Mouse (Mus musculus) B cell, adult (primary cell): ENCODE results near the gene Timeless. TPM values are rescaled to one million over a fixed set of nuclear protein-coding genes. Genes with fewer than 3 reads are reported as not detected.

Source experiments
- total RNA-seq: library from RNA; stranded (reverse); gene quantifications from 4 replicates; pipeline ENCODE4 v1.2.4, GENCODE M21; 2023; ENCODE audit not compliant: inconsistent age

Gene Timeless
- total RNA-seq: 11.7 to 20.7 TPM (median 15.9 TPM) in 4 replicates

GRCm38 (mm10) chr10:128231697-128232419, at the start of gene Timeless:
Gene Timeless (plus strand): TSS chr10:128232065.

GRCm38 (mm10) chr10:128194024-128194550, 37.8 kb upstream of the Timeless start, which contains the start of gene Gls2:
Gene Gls2 (plus strand): TSS chr10:128194457.

GRCm38 (mm10) chr10:128211390-128212108, 20.3 kb upstream of the Timeless start, which contains the start of gene Spryd4:
Gene Spryd4 (minus strand): TSS chr10:128211807.

GRCm38 (mm10) chr10:128225538-128225937, 6.3 kb upstream of the Timeless start, which contains the start of gene Mip:
Gene Mip (plus strand): TSS chr10:128225838.

GRCm38 (mm10) chr10:128253677-128254255, 21.9 kb downstream of the Timeless start, which contains the start of gene Apon:
Gene Apon (plus strand): TSS chr10:128254096.

GRCm38 (mm10) chr10:128268371-128268770, 36.5 kb downstream of the Timeless start, which contains the start of gene Apof:
Gene Apof (plus strand): TSS chr10:128268671.

GRCm38 (mm10) chr10:128270287-128270841, 38.5 kb downstream of the Timeless start, which contains the start of gene Stat2:
Gene Stat2 (plus strand): TSS chr10:128270559.

GRCm38 (mm10) chr10:128298702-128299171, 66.9 kb downstream of the Timeless start, which contains the start of gene Il23a:
Gene Il23a (minus strand): TSS chr10:128298752.

Other genes starting within 250 kb of the Timeless start
- gene Hsd17b6, start 224.5 kb upstream of the Timeless start, total RNA-seq: not detected in 4 replicates
- gene Prim1, start 216.9 kb upstream of the Timeless start, total RNA-seq: 14.7 to 17.6 TPM (median 16.0 TPM) in 4 replicates
- gene Naca, start 196.5 kb upstream of the Timeless start, total RNA-seq: 579 to 612 TPM (median 595 TPM) in 4 replicates
- 125 to 138 TPM (median 132 TPM) in 4 replicates for gene Ptges3, start 173.1 kb upstream of the Timeless start, total RNA-seq
- gene Atp5b, start 148.8 kb upstream of the Timeless start, total RNA-seq: 578 to 690 TPM (median 600 TPM) in 4 replicates
- gene Baz2a, start 140.5 kb upstream of the Timeless start, total RNA-seq: 114 to 132 TPM (median 129 TPM) in 4 replicates
- gene Rbms2, start 51.8 kb upstream of the Timeless start, total RNA-seq: 46.0 to 52.1 TPM (median 47.1 TPM) in 4 replicates
- not detected in 4 replicates for gene Gls2, start 37.6 kb upstream of the Timeless start, total RNA-seq
- gene Spryd4, start 20.3 kb upstream of the Timeless start, total RNA-seq: 12.9 to 16.0 TPM (median 15.8 TPM) in 4 replicates
- gene Mip, start 6.2 kb upstream of the Timeless start, total RNA-seq: not detected in 4 replicates
- 0.48 TPM in 1 of 4 replicates, not detected in the others for gene Apon, start 22.0 kb downstream of the Timeless start, total RNA-seq
- gene Apof, start 36.6 kb downstream of the Timeless start, total RNA-seq: 0.54 to 2.0 TPM (median 0.83 TPM) in 4 replicates
- 109 to 134 TPM (median 120 TPM) in 4 replicates for gene Stat2, start 38.5 kb downstream of the Timeless start, total RNA-seq
- 0.30 TPM in 1 of 4 replicates, not detected in the others for gene Il23a, start 66.7 kb downstream of the Timeless start, total RNA-seq
- gene Pan2, start 71.3 kb downstream of the Timeless start, total RNA-seq: 57.7 to 65.1 TPM (median 61.2 TPM) in 4 replicates
- gene Cnpy2, start 90.4 kb downstream of the Timeless start, total RNA-seq: 19.3 to 27.7 TPM (median 21.7 TPM) in 4 replicates
- gene Cs, start 105.7 kb downstream of the Timeless start, total RNA-seq: 105 to 106 TPM (median 105 TPM) in 4 replicates
- 29.6 to 36.9 TPM (median 33.0 TPM) in 4 replicates for gene Coq10a, start 136.9 kb downstream of the Timeless start, total RNA-seq
- gene Ankrd52, start 145.1 kb downstream of the Timeless start, total RNA-seq: 66.2 to 68.1 TPM (median 67.1 TPM) in 4 replicates
- gene Slc39a5, start 169.2 kb downstream of the Timeless start, total RNA-seq: 0.83 TPM in 1 of 4 replicates, not detected in the others
- gene Nabp2, start 179.4 kb downstream of the Timeless start, total RNA-seq: 49.3 to 60.3 TPM (median 54.7 TPM) in 4 replicates
- gene Rnf41, start 179.6 kb downstream of the Timeless start, total RNA-seq: 58.7 to 71.1 TPM (median 64.1 TPM) in 4 replicates
- 149 to 158 TPM (median 152 TPM) in 4 replicates for gene Smarcc2, start 227.2 kb downstream of the Timeless start, total RNA-seq